In genomic region chr3:82995368-82995767, GRCm38 (mm10) we compare ENCODE assay signal across 8 mouse cellular contexts. TPM values are rescaled to one million over a fixed set of nuclear protein-coding genes. Genes with fewer than 3 reads are reported as not detected.
DNase-seq lines count a peak whose midpoint lies in the region; ATAC-seq lines count a peak whose summit lies in the region.

No protein-coding gene starts in this region.

- H3K9ac ChIP-seq in heart, embryonic 16.5 days (ENCODE audit: low read length), result peak overlapping the region; percentile 47; the same call in 1 of the 2 replicates
- 0 out of 2 replicates have a peak overlapping the region, but pooled peaks have one; percentile 23 for H3K9ac ChIP-seq in stomach, embryonic 16.5 days (ENCODE audit: low read length)

- peak overlapping the region; percentile 65 for H3K4me2 ChIP-seq in heart, embryonic 16.5 days (ENCODE audit: low read depth, low read length)
- H3K4me2 ChIP-seq in stomach, embryonic 16.5 days (ENCODE audit: low read depth, low read length), result peak overlapping the region; percentile 43

- peaks cover 10% of the 10 kb centered on the region for H3K27me3 ChIP-seq in heart, embryonic 16.5 days (ENCODE audit: control insufficient read depth, insufficient read depth, low read length)
- peaks cover 3% of the 10 kb centered on the region; the same call in 1 of the 2 replicates for H3K27me3 ChIP-seq in stomach, embryonic 16.5 days (ENCODE audit: control insufficient read depth, insufficient read depth, low read length)

- no peaks in the 10 kb centered on the region for H3K36me3 ChIP-seq in heart, embryonic 16.5 days (ENCODE audit: control insufficient read depth, insufficient read depth)
- H3K36me3 ChIP-seq in stomach, embryonic 16.5 days (ENCODE audit: control insufficient read depth, insufficient read depth, low read length), result no peaks in the 10 kb centered on the region

- ATAC-seq in heart, embryonic 16.5 days (replicated peaks; ENCODE audit: extremely low read depth, insufficient read depth, low FRiP score), result no peak; the same call in 1 of the 2 replicates
- peak; percentile 70; the same call in 1 of the 2 replicates for ATAC-seq in stomach, embryonic 16.5 days (ENCODE audit: insufficient read depth, low FRiP score)
- no peak for ATAC-seq in monocyte, adult 5-6 weeks (replicated peaks; ENCODE audit: insufficient number of reproducible peaks, low FRiP score, low TSS enrichment, poor library complexity, severe bottlenecking)

- peaks cover 4% of the 10 kb centered on the region; the same call in 1 of the 2 replicates for H3K4me1 ChIP-seq in heart, embryonic 16.5 days (ENCODE audit: control insufficient read depth, insufficient read depth, low read length)
- H3K4me1 ChIP-seq in stomach, embryonic 16.5 days (ENCODE audit: control insufficient read depth, insufficient read depth, low read length), result no peaks in the 10 kb centered on the region

- DNase-seq in right cerebral cortex, postnatal 14 days, result peak; percentile 46
- DNase-seq in right cerebral cortex, postnatal 36 days (ENCODE audit: low spot score in 2 of 2), result no peak
- DNase-seq in fibroblast of lung, adult 2 months (ENCODE audit: low read depth), result peak; percentile 12
- DNase-seq in kidney, postnatal 10 days, result peak; percentile 83
- peak; percentile 75 for DNase-seq in lung, postnatal 36 days

- WGBS in heart, embryonic 16.5 days, result 3% methylated on average over 24 of the region's 24 CpGs
- 4% methylated on average over 24 of the region's 24 CpGs for WGBS in stomach, embryonic 16.5 days

- peak overlapping the region; percentile 38 for H3K4me3 ChIP-seq in heart, embryonic 16.5 days (ENCODE audit: low read length)
- H3K4me3 ChIP-seq in stomach, embryonic 16.5 days (replicated peaks; ENCODE audit: low read length), result 0 out of 2 replicates have a peak overlapping the region, but pooled peaks have one; percentile 1

- H3K9me3 ChIP-seq in heart, embryonic 16.5 days (replicated peaks; ENCODE audit: control insufficient read depth, low read length), result no peaks in the 10 kb centered on the region
- H3K9me3 ChIP-seq in stomach, embryonic 16.5 days (replicated peaks; ENCODE audit: control insufficient read depth, low read length), result no peaks in the 10 kb centered on the region

- H3K27ac ChIP-seq in heart, embryonic 16.5 days (ENCODE audit: low read length), result no peak overlapping the region
- no peak overlapping the region for H3K27ac ChIP-seq in stomach, embryonic 16.5 days (ENCODE audit: low read length)

RNA-seq across cellular contexts. Expression of gene Fgg, which starts 12.2 kb away (rescaled TPM):
- polyA plus RNA-seq in heart, embryonic 16.5 days (2015; fragmentation: Nextera tagmentation; extraction: Ambion mirVana), result 0.90 and 0.91 TPM in 2 replicates
- 26.5 and 31.3 TPM in 2 replicates for polyA plus RNA-seq in stomach, embryonic 16.5 days (2015; fragmentation: Nextera tagmentation; extraction: Ambion mirVana)
- not detected in 3 replicates for total RNA-seq in monocyte, adult 5-6 weeks (2017)

RNA-seq across cellular contexts. Expression of gene Fga, which starts 30.5 kb away (rescaled TPM):
- polyA plus RNA-seq in heart, embryonic 16.5 days (2015; fragmentation: Nextera tagmentation; extraction: Ambion mirVana), result 1.0 and 1.3 TPM in 2 replicates
- polyA plus RNA-seq in stomach, embryonic 16.5 days (2015; fragmentation: Nextera tagmentation; extraction: Ambion mirVana), result 28.7 and 36.9 TPM in 2 replicates
- not detected in 3 replicates for total RNA-seq in monocyte, adult 5-6 weeks (2017)

RNA-seq across cellular contexts. Expression of gene Fgb, which starts 54.3 kb away (rescaled TPM):
- polyA plus RNA-seq in heart, embryonic 16.5 days (2015; fragmentation: Nextera tagmentation; extraction: Ambion mirVana), result 0.34 and 0.45 TPM in 2 replicates
- 16.8 and 21.8 TPM in 2 replicates for polyA plus RNA-seq in stomach, embryonic 16.5 days (2015; fragmentation: Nextera tagmentation; extraction: Ambion mirVana)
- total RNA-seq in monocyte, adult 5-6 weeks (2017), result not detected in 3 replicates

RNA-seq across cellular contexts. Expression of gene Plrg1, which starts 60.0 kb away (rescaled TPM):
- 59.5 and 62.6 TPM in 2 replicates for polyA plus RNA-seq in heart, embryonic 16.5 days (2015; fragmentation: Nextera tagmentation; extraction: Ambion mirVana)
- polyA plus RNA-seq in stomach, embryonic 16.5 days (2015; fragmentation: Nextera tagmentation; extraction: Ambion mirVana), result 80.9 and 83.7 TPM in 2 replicates
- total RNA-seq in monocyte, adult 5-6 weeks (2017), result 57.3 to 72.2 TPM (median 57.9 TPM) in 3 replicates

Comparison
In these comparisons a context has a peak if more than half of its experiments do, and no peak if none do; other contexts are left out.
1. DNase-seq: peak in right cerebral cortex, postnatal 14 days (single experiment), fibroblast of lung, adult 2 months (single experiment), kidney, postnatal 10 days (single experiment) and lung, postnatal 36 days (single experiment); none in right cerebral cortex, postnatal 36 days (0 of 2).
2. RNA of gene Fgg, which starts 12.2 kb away (polyA plus RNA-seq): 26.5 to 31.3 TPM in stomach, embryonic 16.5 days; 0.90 to 0.91 TPM in heart, embryonic 16.5 days; every median in the first group is over 10 times any median in the second.
3. RNA of gene Fga, which starts 30.5 kb away (polyA plus RNA-seq): 28.7 to 36.9 TPM in stomach, embryonic 16.5 days; 1.0 to 1.3 TPM in heart, embryonic 16.5 days; every median in the first group is over 10 times any median in the second.
4. RNA of gene Fgb, which starts 54.3 kb away (polyA plus RNA-seq): 16.8 to 21.8 TPM in stomach, embryonic 16.5 days; 0.34 to 0.45 TPM in heart, embryonic 16.5 days; every median in the first group is over 10 times any median in the second.